Mouse (Mus musculus) intestine, postnatal 0 days (tissue): Measurements from ENCODE around the gene Cdc25b. TPM values are rescaled to one million over a fixed set of nuclear protein-coding genes. Genes with fewer than 3 reads are reported as not detected.

Experiments
- ATAC-seq: fragments of 200-750 bp; cut with Nextera tagmentation; 2 replicates; pipeline ENCODE4 v1.8.0; 2017; ENCODE audit warnings: mild to moderate bottlenecking, moderate TSS enrichment, moderate library complexity
- H3K27ac ChIP-seq: fragments of 300-500 bp; sonication (generic); 2 replicates; pipeline ENCODE4 v1.5.1; 2014; ENCODE audit warnings: mild to moderate bottlenecking, low read depth, low read length, moderate library complexity
- H3K27me3 ChIP-seq: fragments of 300-500 bp; sonication (generic); replicated peaks from 2 replicates; pipeline ENCODE4 v1.6.1; 2014; ENCODE audit warnings: low read length, mixed read lengths; ENCODE audit not compliant: control insufficient read depth, insufficient read depth
- H3K36me3 ChIP-seq: fragments of 300-500 bp; sonication (generic); 2 replicates; pipeline ENCODE4 v1.6.1; 2014; ENCODE audit warnings: mild to moderate bottlenecking, moderate library complexity; ENCODE audit not compliant: control insufficient read depth, insufficient read depth
- H3K4me1 ChIP-seq: fragments of 300-500 bp; sonication (generic); replicated peaks from 2 replicates; pipeline ENCODE4 v1.6.1; 2014; ENCODE audit warnings: antibody characterized with exemption, low read length, mixed read lengths; ENCODE audit not compliant: control insufficient read depth, insufficient read depth
- H3K4me2 ChIP-seq: fragments of 300-500 bp; sonication (generic); replicated peaks from 2 replicates; pipeline ENCODE4 v1.6.1; 2014; ENCODE audit warnings: low read depth, mild to moderate bottlenecking, moderate library complexity
- H3K4me3 ChIP-seq: fragments of 300-500 bp; sonication (generic); 2 replicates; pipeline ENCODE4 v1.5.1; 2014; ENCODE audit warnings: low read depth, low read length
- H3K9ac ChIP-seq: fragments of 300-500 bp; sonication (generic); 2 replicates; pipeline ENCODE4 v1.6.1; 2014; ENCODE audit warnings: mild to moderate bottlenecking, low read depth, low read length
- H3K9me3 ChIP-seq: fragments of 300-500 bp; sonication (generic); 2 replicates; pipeline ENCODE4 v1.6.1; 2016; ENCODE audit warnings: mixed run types; ENCODE audit not compliant: control insufficient read depth
- CTCF ChIP-seq: sonication (generic); IDR thresholded peaks from 2 replicates; pipeline ENCODE4 v1.5.1; 2016; ENCODE audit warnings: low read depth, mild to moderate bottlenecking, control low read depth, antibody characterized with exemption, moderate library complexity
- WGBS: fragments of 180-500 bp; shearing (Covaris S2); extraction: QIAGEN DNeasy Blood & Tissue Kit; methylation state at CpG from one replicate; pipeline ENCODE4 v1.1.7; 2014; 5-methylcytosine and 5-hydroxymethylcytosine counted together
- polyA plus RNA-seq: library from polyadenylated mRNA; unstranded; fragments of >200 nt; fragmentation: Nextera tagmentation; extraction: Ambion mirVana; gene quantifications from 2 replicates; pipeline ENCODE4 v1.2.1, GENCODE M21; 2015

The Cdc25b gene
- polyA plus RNA-seq, 1 experiment from 2014 or later = 10.9 TPM

- Histone ChIP-seq H3K36me3 (peaks cover 61% of the 10 kb centered on the region), H3K9ac (no peak overlapping the region), H3K27me3 (no peaks in the 10 kb centered on the region), H3K27ac (no peak overlapping the region), H3K4me3 (no peak overlapping the region), H3K4me2 (no peak overlapping the region), H3K4me1 (no peaks in the 10 kb centered on the region), H3K9me3 (no peaks in the 10 kb centered on the region)
- TF ChIP-seq CTCF = no peak
- WGBS = 90% methylated on average over 8 of the region's 8 CpGs
- ATAC-seq = no peak
Observed at GRCm38 (mm10) chr2:131147043-131147365, 39.7 kb upstream of the Cdc25b start.

GRCm38 (mm10) chr2:131148353-131149253 is 38.1 kb upstream of the Cdc25b start:
- no peak for TF ChIP-seq CTCF
- no peak overlapping the region for H3K27ac ChIP-seq
- H3K4me2 ChIP-seq = no peak overlapping the region
- H3K4me3 ChIP-seq = no peak overlapping the region
- H3K9me3 ChIP-seq = no peaks in the 10 kb centered on the region
- no peaks in the 10 kb centered on the region for H3K27me3 ChIP-seq
- no peak for ATAC-seq
- peaks cover 70% of the 10 kb centered on the region for H3K36me3 ChIP-seq
- H3K4me1 ChIP-seq = no peaks in the 10 kb centered on the region
- 78% methylated on average over 8 of the region's 8 CpGs for WGBS
- no peak overlapping the region for H3K9ac ChIP-seq

GRCm38 (mm10) chr2:131149254-131149578 is 37.5 kb upstream of the Cdc25b start:
- 89% methylated on average over 3 of the region's 3 CpGs for WGBS

GRCm38 (mm10) chr2:131152166-131152730 is 34.5 kb upstream of the Cdc25b start:
- H3K9ac ChIP-seq = no peak overlapping the region
- H3K4me3 ChIP-seq = no peak overlapping the region
- ATAC-seq = no peak
- no peaks in the 10 kb centered on the region for H3K27me3 ChIP-seq
- no peak overlapping the region for H3K27ac ChIP-seq
- H3K9me3 ChIP-seq = no peaks in the 10 kb centered on the region
- WGBS = 78% methylated on average over 7 of the region's 7 CpGs
- H3K36me3 ChIP-seq = peaks cover 45% of the 10 kb centered on the region
- no peak for TF ChIP-seq CTCF
- H3K4me1 ChIP-seq = no peaks in the 10 kb centered on the region
- H3K4me2 ChIP-seq = no peak overlapping the region

More at GRCm38 (mm10) chr2:131149254-131149578, 37.5 kb upstream of the Cdc25b start:
- H3K9me3 ChIP-seq = no peaks in the 10 kb centered on the region
- no peaks in the 10 kb centered on the region for H3K27me3 ChIP-seq
- no peak overlapping the region for H3K27ac ChIP-seq
- TF ChIP-seq CTCF = no peak
- H3K4me3 ChIP-seq = no peak overlapping the region
- H3K4me1 ChIP-seq = no peaks in the 10 kb centered on the region
- ATAC-seq = no peak
- no peak overlapping the region for H3K4me2 ChIP-seq
- H3K9ac ChIP-seq = no peak overlapping the region
- H3K36me3 ChIP-seq = peaks cover 70% of the 10 kb centered on the region

GRCm38 (mm10) chr2:131154036-131154435 is 32.7 kb upstream of the Cdc25b start:
- no peak for ATAC-seq
- Histone ChIP-seq H3K4me1 (no peaks in the 10 kb centered on the region; the same call in 1 of the 2 replicates), H3K36me3 (peaks cover 28% of the 10 kb centered on the region), H3K9me3 (no peaks in the 10 kb centered on the region), H3K9ac (no peak overlapping the region), H3K27me3 (no peaks in the 10 kb centered on the region), H3K4me3 (no peak overlapping the region), H3K27ac (no peak overlapping the region), H3K4me2 (no peak overlapping the region)
- TF ChIP-seq CTCF = no peak
- WGBS = 93% methylated on average over 4 of the region's 4 CpGs

GRCm38 (mm10) chr2:131156987-131157386 is 29.8 kb upstream of the Cdc25b start:
- no peak overlapping the region for H3K9ac ChIP-seq
- no peak overlapping the region for H3K4me2 ChIP-seq
- WGBS = 90% methylated on average over 7 of the region's 7 CpGs
- H3K4me1 ChIP-seq = no peaks in the 10 kb centered on the region; the same call in 1 of the 2 replicates
- no peak for TF ChIP-seq CTCF
- H3K4me3 ChIP-seq = no peak overlapping the region
- H3K9me3 ChIP-seq = no peaks in the 10 kb centered on the region
- H3K27ac ChIP-seq = no peak overlapping the region; the same call in 1 of the 2 replicates
- peaks cover 13% of the 10 kb centered on the region for H3K36me3 ChIP-seq
- ATAC-seq = no peak
- H3K27me3 ChIP-seq = no peaks in the 10 kb centered on the region
